ENCODE assay signal across 4 mouse cellular contexts in the genomic region with DNA sequence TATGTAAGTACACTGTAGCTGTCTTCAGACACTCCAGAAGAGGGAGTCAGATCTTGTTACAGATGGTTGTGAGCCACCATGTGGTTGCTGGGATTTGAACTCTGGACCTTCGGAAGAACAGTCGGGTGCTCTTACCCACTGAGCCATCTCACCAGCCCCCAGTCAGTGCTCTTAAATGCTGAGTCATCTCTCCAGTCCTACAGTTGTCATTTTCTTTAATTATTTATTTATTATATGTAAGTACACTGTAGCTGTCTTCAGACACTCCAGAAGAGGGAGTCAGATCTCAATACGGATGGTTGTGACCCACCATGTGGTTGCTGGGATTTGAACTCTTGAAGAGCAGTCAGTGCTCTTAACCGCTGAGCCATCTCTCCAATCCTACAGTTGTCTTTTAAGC. TPM values are rescaled to one million over a fixed set of nuclear protein-coding genes. Genes with fewer than 3 reads are reported as not detected.
A peak's percentile ranks its signal among the peaks of the same experiment; 100 is the strongest.
DNase-seq lines count a peak whose midpoint lies in the region; TF ChIP-seq lines count a peak whose summit lies in the region.
"Not testable (repeated sequence)": the region's sequence is repeated elsewhere in the genome, so short reads cannot be mapped to it uniquely, and the experiment has no call there.

No protein-coding gene starts in this region.

- TF ChIP-seq EP300 in MEL (IDR thresholded peaks at IDR 0.05; ENCODE audit: low read depth in 1 of 2, low read length in 2 of 2) = not testable (repeated sequence)

- H3K79me2 ChIP-seq in MEL (ENCODE audit: control insufficient read depth, insufficient read depth, low read length, poor library complexity) = not testable (repeated sequence)

- H3K4me3 ChIP-seq in MEL (ENCODE audit: control insufficient read depth in 1 of 2, insufficient read depth in 1 of 2, low read depth in 2 of 2, low read length in 2 of 2) = not testable (repeated sequence)

- not testable (repeated sequence) for TF ChIP-seq RAD21 in MEL (IDR thresholded peaks at IDR 0.05; ENCODE audit: low read depth, low read length)

- H3K36me3 ChIP-seq in MEL (ENCODE audit: control insufficient read depth in 1 of 2, insufficient read depth in 2 of 2, low read length in 2 of 2) = peaks cover 0 to 11% of the 10 kb centered on the region in 2 experiments; a peak in 2 of 4 replicates

- H3K9ac ChIP-seq in MEL (ENCODE audit: control insufficient read depth, low read depth, low read length, poor library complexity, severe bottlenecking) = not testable (repeated sequence)

- not testable (repeated sequence) for H3K27me3 ChIP-seq in MEL (ENCODE audit: control insufficient read depth in 1 of 2, insufficient read depth in 2 of 2, low read length in 2 of 2)

- not testable (repeated sequence) for TF ChIP-seq POLR2A in MEL (IDR thresholded peaks at IDR 0.05; ENCODE audit: control insufficient read depth in 1 of 2, insufficient read depth in 1 of 2, low read depth in 1 of 2, low read length in 2 of 2, poor library complexity in 1 of 2)

- H3K27ac ChIP-seq in MEL (ENCODE audit: control insufficient read depth, low read depth, low read length) = not testable (repeated sequence)

- not testable (repeated sequence) for TF ChIP-seq CTCF in MEL (IDR thresholded peaks at IDR 0.05 in 2 of 3, conservative IDR thresholded peaks at IDR 0.05 in 1 of 3; ENCODE audit: control insufficient read depth in 1 of 3, insufficient read depth in 1 of 3, low read depth in 2 of 3, low read length in 3 of 3, poor library complexity in 1 of 3, severe bottlenecking in 1 of 3)

- peak; percentile 38 for DNase-seq in 416B (ENCODE audit: low read depth)
- DNase-seq in MEL (ENCODE audit: low read depth, low spot score) = not testable (repeated sequence)
- DNase-seq in heart, adult 11 months = peak; percentile 84
- DNase-seq in testis, postnatal 10 days (ENCODE audit: low spot score) = peak; percentile 17

- H3K4me1 ChIP-seq in MEL (ENCODE audit: control insufficient read depth in 1 of 2, insufficient read depth in 2 of 2, low read length in 2 of 2) = peaks cover 5 to 24% of the 10 kb centered on the region in 2 experiments

- not testable (repeated sequence) for H3K9me3 ChIP-seq in MEL (replicated peaks; ENCODE audit: insufficient read depth, low read length)

TF ChIP-seq in MEL, 35 proteins besides CTCF, POLR2A, EP300 and RAD21:
- TF ChIP-seq TBP (IDR thresholded peaks at IDR 0.05; ENCODE audit: low read depth, low read length) = peak; percentile 73
TF ChIP-seq in MEL: peak in this region for 1; not testable (repeated sequence) for 34.

RNA-seq across cellular contexts. Expression of a gene that starts 45.7 kb away (rescaled TPM):
- 44.9 and 48.7 TPM in 2 replicates for total RNA-seq in MEL (2012; rRNA removed)
- 100 to 1,000 TPM in 1 of 2 experiments, 10 to 100 TPM in 1; 77.7 to 142 TPM for polyA plus RNA-seq in MEL (2012; ENCODE audit: insufficient read depth in 1 of 2, insufficient read length in 2 of 2, low read depth in 1 of 2, low replicate concordance in 2 of 2, missing spikeins in 1 of 2)
